Mouse (Mus musculus) midbrain, embryonic 14.5 days (tissue): ENCODE results near the gene Gpr108. TPM values are rescaled to one million over a fixed set of nuclear protein-coding genes. Genes with fewer than 3 reads are reported as not detected.

Experiments
- ATAC-seq: fragments of 200-750 bp; cut with Nextera tagmentation; 2 replicates; pipeline ENCODE4 v1.8.0; 2017; ENCODE audit warnings: moderate number of reproducible peaks, moderate library complexity; ENCODE audit not compliant: low FRiP score, low TSS enrichment
- DNase-seq: peaks from one replicate; pipeline ENCODE4 v3.0.0-alpha.2; 2015
- H3K27ac ChIP-seq: fragments of 300-500 bp; sonication (generic); replicated peaks from 2 replicates; pipeline ENCODE4 v1.5.1; 2014; ENCODE audit warnings: mild to moderate bottlenecking, low read depth, low read length, moderate library complexity
- H3K27me3 ChIP-seq: fragments of 300-500 bp; sonication (generic); 2 replicates; pipeline ENCODE4 v1.6.1; 2014; ENCODE audit warnings: low read length, control low read depth, mixed read lengths; ENCODE audit not compliant: control insufficient read depth, insufficient read depth
- H3K36me3 ChIP-seq: fragments of 300-500 bp; sonication (generic); 2 replicates; pipeline ENCODE4 v1.6.1; 2014; ENCODE audit warnings: low read length, control low read depth; ENCODE audit not compliant: control insufficient read depth, insufficient read depth
- H3K4me1 ChIP-seq: fragments of 300-500 bp; sonication (generic); 2 replicates; pipeline ENCODE4 v1.6.1; 2014; ENCODE audit warnings: mild to moderate bottlenecking, antibody characterized with exemption, low read length, control low read depth; ENCODE audit not compliant: control insufficient read depth, insufficient read depth
- H3K4me2 ChIP-seq: fragments of 300-500 bp; sonication (generic); 2 replicates; pipeline ENCODE4 v1.6.1; 2014; ENCODE audit warnings: mild to moderate bottlenecking, low read length, moderate library complexity
- H3K4me3 ChIP-seq: fragments of 300-500 bp; sonication (generic); replicated peaks from 2 replicates; pipeline ENCODE4 v1.5.1; 2014; ENCODE audit warnings: low read depth, low read length
- H3K9ac ChIP-seq: fragments of 300-500 bp; sonication (generic); replicated peaks from 2 replicates; pipeline ENCODE4 v1.6.1; 2014; ENCODE audit warnings: mild to moderate bottlenecking, low read length, moderate library complexity
- H3K9me3 ChIP-seq: fragments of 300-500 bp; sonication (generic); 2 replicates; pipeline ENCODE4 v1.6.1; 2016; ENCODE audit warnings: low read length, control low read depth, mixed read lengths; ENCODE audit not compliant: control insufficient read depth
- WGBS: fragments of 180-500 bp; shearing (Covaris S2); extraction: QIAGEN DNeasy Blood & Tissue Kit; methylation state at CpG from one replicate; pipeline ENCODE4 v1.1.7; 2014; 5-methylcytosine and 5-hydroxymethylcytosine counted together
- polyA plus RNA-seq: library from polyadenylated mRNA; unstranded; fragments of >200 nt; fragmentation: Nextera tagmentation; extraction: Ambion mirVana; gene quantifications from 2 replicates; pipeline ENCODE4 v1.2.1, GENCODE M21; 2014

The Gpr108 gene
- polyA plus RNA-seq, 1 experiment from 2014 or later: 20.9 TPM

- no peak overlapping the region for H3K27ac ChIP-seq
- H3K9ac ChIP-seq: no peak overlapping the region
- DNase-seq (no peak), ATAC-seq (no peak)
- H3K27me3 ChIP-seq: no peaks in the 10 kb centered on the region
- H3K36me3 ChIP-seq: no peaks in the 10 kb centered on the region
- no peaks in the 10 kb centered on the region for H3K4me1 ChIP-seq
- WGBS: 81% methylated on average over 12 of the region's 12 CpGs
- no peak overlapping the region for H3K4me2 ChIP-seq
- no peaks in the 10 kb centered on the region for H3K9me3 ChIP-seq
- no peak overlapping the region for H3K4me3 ChIP-seq
Measured at GRCm38 (mm10) chr17:57218335-57218900, 29.8 kb downstream of the Gpr108 start.

GRCm38 (mm10) chr17:57214676-57215387, 33.4 kb downstream of the Gpr108 start:
- DNase-seq (peak; percentile 83), ATAC-seq (peak; percentile 75)
- no peaks in the 10 kb centered on the region for H3K9me3 ChIP-seq
- H3K4me2 ChIP-seq: peak overlapping the region; percentile 41
- H3K9ac ChIP-seq: no peak overlapping the region
- H3K27ac ChIP-seq: no peak overlapping the region
- no peaks in the 10 kb centered on the region for H3K36me3 ChIP-seq
- no peak overlapping the region for H3K4me3 ChIP-seq
- 41% methylated on average over 13 of the region's 13 CpGs for WGBS
- no peaks in the 10 kb centered on the region for H3K4me1 ChIP-seq
- no peaks in the 10 kb centered on the region for H3K27me3 ChIP-seq

DNA sequence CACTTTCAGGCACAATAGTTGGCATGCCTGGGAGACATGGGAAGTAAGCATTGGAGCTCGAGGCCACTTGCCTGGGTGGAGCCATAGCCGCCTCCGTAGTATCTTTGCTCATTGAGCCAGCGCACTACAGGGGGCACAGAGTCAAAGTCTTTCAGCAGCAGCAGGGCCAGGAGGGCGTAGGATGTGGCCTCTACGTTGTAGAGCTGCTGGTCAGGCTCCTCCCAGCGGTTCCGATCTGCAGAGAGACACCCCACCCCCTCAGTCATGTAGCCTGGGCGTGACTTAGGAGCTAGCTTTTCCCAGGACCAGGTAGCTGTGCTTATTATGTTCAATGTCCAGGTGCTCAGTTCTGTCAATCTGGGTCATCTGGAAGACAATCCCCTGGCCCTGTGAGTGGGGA, 36.7 kb downstream of the Gpr108 start:
- Histone ChIP-seq H3K27me3 (no peaks in the 10 kb centered on the region), H3K4me3 (no peak overlapping the region), H3K27ac (no peak overlapping the region), H3K4me1 (no peaks in the 10 kb centered on the region), H3K9me3 (no peaks in the 10 kb centered on the region), H3K4me2 (no peak overlapping the region), H3K9ac (no peak overlapping the region), H3K36me3 (no peaks in the 10 kb centered on the region)
- ATAC-seq: no peak
- 66% methylated on average over 9 of the region's 9 CpGs for WGBS
- no peak for DNase-seq

GRCm38 (mm10) chr17:57209330-57209729, 38.9 kb downstream of the Gpr108 start:
- Histone ChIP-seq H3K4me2 (no peak overlapping the region), H3K27ac (no peak overlapping the region), H3K9me3 (no peaks in the 10 kb centered on the region), H3K9ac (no peak overlapping the region), H3K36me3 (no peaks in the 10 kb centered on the region), H3K27me3 (no peaks in the 10 kb centered on the region), H3K4me1 (no peaks in the 10 kb centered on the region), H3K4me3 (no peak overlapping the region)
- ATAC-seq: no peak
- no peak for DNase-seq
- WGBS: 88% methylated on average over 4 of the region's 4 CpGs

DNA sequence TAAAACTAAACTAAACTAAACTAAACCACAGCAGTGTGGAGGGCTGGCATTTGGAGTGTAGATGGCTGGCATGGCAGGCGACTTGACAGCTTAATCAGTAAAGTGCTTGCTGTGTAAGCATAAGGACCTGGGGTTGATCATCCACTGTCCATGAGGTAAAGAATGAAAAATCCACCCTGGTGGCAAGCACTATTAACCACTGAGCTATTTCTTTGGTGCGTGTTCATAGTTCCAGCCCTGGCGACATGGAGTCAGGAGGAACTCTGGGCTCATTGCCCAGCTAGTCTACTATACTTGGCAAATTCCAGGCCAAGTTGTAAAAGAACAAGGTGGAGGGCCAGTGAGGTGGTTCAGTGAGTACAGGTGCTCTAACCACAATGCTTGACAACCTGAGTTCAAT, 40.3 kb downstream of the Gpr108 start:
- H3K27ac ChIP-seq: no peak overlapping the region
- DNase-seq: no peak
- H3K4me2 ChIP-seq: no peak overlapping the region
- H3K9me3 ChIP-seq: no peaks in the 10 kb centered on the region
- H3K9ac ChIP-seq: no peak overlapping the region
- H3K36me3 ChIP-seq: no peaks in the 10 kb centered on the region
- WGBS: 94% methylated on average over 3 of the region's 3 CpGs
- H3K4me3 ChIP-seq: no peak overlapping the region
- no peaks in the 10 kb centered on the region for H3K27me3 ChIP-seq
- H3K4me1 ChIP-seq: no peaks in the 10 kb centered on the region
- no peak for ATAC-seq

GRCm38 (mm10) chr17:57201841-57202724, 46.2 kb downstream of the Gpr108 start:
- Histone ChIP-seq H3K36me3 (no peaks in the 10 kb centered on the region), H3K9me3 (no peaks in the 10 kb centered on the region), H3K9ac (no peak overlapping the region), H3K27me3 (no peaks in the 10 kb centered on the region), H3K4me3 (no peak overlapping the region), H3K4me1 (no peaks in the 10 kb centered on the region), H3K27ac (no peak overlapping the region), H3K4me2 (no peak overlapping the region)
- 86% methylated on average over 10 of the region's 10 CpGs for WGBS
- no peak for ATAC-seq
- no peak for DNase-seq

- Histone ChIP-seq H3K4me3 (no peak overlapping the region), H3K4me1 (no peaks in the 10 kb centered on the region), H3K4me2 (no peak overlapping the region), H3K27ac (no peak overlapping the region), H3K9me3 (no peaks in the 10 kb centered on the region), H3K36me3 (no peaks in the 10 kb centered on the region), H3K9ac (no peak overlapping the region), H3K27me3 (no peaks in the 10 kb centered on the region)
- no peak for DNase-seq
- 82% methylated on average over 3 of the region's 3 CpGs for WGBS
- ATAC-seq: no peak
Measured at GRCm38 (mm10) chr17:57198252-57198651, 50.0 kb downstream of the Gpr108 start.

DNA sequence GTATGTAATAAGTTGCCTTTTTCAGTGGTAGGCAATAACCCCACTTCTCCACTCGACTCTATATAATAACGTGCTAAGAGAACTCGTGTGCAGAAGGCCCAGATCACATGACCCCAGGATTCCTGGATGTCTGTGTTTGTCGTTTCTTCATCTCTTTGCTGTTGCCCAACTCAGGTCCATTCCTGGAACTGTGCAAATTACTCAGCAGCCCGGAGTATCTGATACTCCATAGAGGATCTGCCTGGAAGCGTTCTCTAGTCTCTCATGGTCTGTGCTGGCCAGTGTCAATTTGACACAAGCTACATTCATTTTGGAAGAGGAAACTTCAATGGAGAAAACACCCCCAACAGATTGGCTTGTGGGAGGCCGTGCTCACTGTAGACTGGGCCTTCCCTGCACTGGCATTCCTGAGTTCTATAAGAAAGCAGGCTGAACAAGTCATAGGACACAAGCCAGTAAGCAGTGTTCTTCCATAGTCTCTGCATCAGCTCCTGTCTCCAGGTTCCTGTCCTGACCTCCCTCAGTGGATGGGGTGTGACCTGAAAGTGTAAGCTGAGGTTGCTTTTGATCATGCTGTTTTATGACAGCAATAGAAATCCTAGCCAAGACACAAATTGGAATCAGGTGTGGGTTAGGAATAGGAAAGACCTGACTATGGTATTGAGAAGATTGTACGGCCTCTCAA, 52.8 kb downstream of the Gpr108 start:
- 87% methylated on average over 8 of the region's 8 CpGs for WGBS
- Histone ChIP-seq H3K27ac (no peak overlapping the region), H3K9ac (no peak overlapping the region), H3K4me2 (no peak overlapping the region), H3K4me3 (no peak overlapping the region), H3K27me3 (no peaks in the 10 kb centered on the region), H3K4me1 (no peaks in the 10 kb centered on the region), H3K36me3 (no peaks in the 10 kb centered on the region), H3K9me3 (no peaks in the 10 kb centered on the region)
- ATAC-seq (no peak), DNase-seq (no peak)
